22 mouse cellular contexts compared by ENCODE assay signal in the genomic region with DNA sequence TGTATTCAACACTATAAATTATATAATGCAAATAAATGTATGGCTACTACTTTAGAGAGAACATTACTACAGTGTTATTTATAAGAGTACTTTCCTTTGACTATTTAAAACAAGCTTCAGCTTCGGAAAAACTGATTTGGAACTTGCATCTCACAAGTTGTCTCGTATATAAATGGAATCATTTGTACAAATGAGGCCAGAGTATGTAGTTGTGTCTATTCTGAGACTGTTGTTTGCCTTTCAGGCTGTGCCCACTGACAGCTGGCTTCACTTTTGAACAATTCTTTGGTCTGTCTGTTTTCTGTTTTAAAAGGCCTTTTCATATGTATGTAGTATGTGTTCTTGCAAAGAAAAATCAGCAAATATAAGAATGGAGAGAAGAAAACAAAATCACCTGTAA.
"Had no signal": no experiment of that assay in that cellular context is flagged by ENCODE, and none has a peak within 500 bp of the region (broad histone marks: within the 10 kb centered on the region; RNA-seq: fewer than 3 reads in every experiment).

No protein-coding gene starts in this region.

- H3K36me3 ChIP-seq: heart, embryonic 13.5 days; heart, embryonic 15.5 days; hindbrain, embryonic 13.5 days; hindbrain, embryonic 15.5 days; intestine, embryonic 15.5 days; limb, embryonic 10.5 days; limb, embryonic 12.5 days; liver, embryonic 13.5 days had no signal

- H3K4me1 ChIP-seq: hindbrain, embryonic 13.5 days; hindbrain, embryonic 15.5 days; intestine, embryonic 15.5 days; limb, embryonic 10.5 days; limb, embryonic 12.5 days had no signal

- H3K9ac ChIP-seq: heart, embryonic 13.5 days; heart, embryonic 15.5 days; hindbrain, embryonic 13.5 days; hindbrain, embryonic 15.5 days; intestine, embryonic 15.5 days; limb, embryonic 12.5 days; liver, embryonic 13.5 days had no signal

- H3K9me3 ChIP-seq: heart, embryonic 13.5 days; heart, embryonic 15.5 days; hindbrain, embryonic 13.5 days; hindbrain, embryonic 15.5 days; intestine, embryonic 15.5 days; limb, embryonic 10.5 days; limb, embryonic 12.5 days; liver, embryonic 13.5 days had no signal

- H3K4me3 ChIP-seq: heart, embryonic 13.5 days; heart, embryonic 15.5 days; hindbrain, embryonic 13.5 days; hindbrain, embryonic 15.5 days; intestine, embryonic 15.5 days; layer of hippocampus, adult 2 months; left cerebral cortex, adult 2 months; limb, embryonic 10.5 days; limb, embryonic 12.5 days; liver, embryonic 13.5 days had no signal

- DNase-seq: gastrocnemius, postnatal 14 days; gastrocnemius, postnatal 36 days; heart, postnatal 14 days; kidney, adult 18-20 months; kidney, adult 8-10 months; kidney, postnatal 10 days; kidney, postnatal 25 days; kidney, postnatal 4 days; liver; liver, embryonic 13.5 days had no signal

- H3K27me3 ChIP-seq: heart, embryonic 13.5 days; heart, embryonic 15.5 days; hindbrain, embryonic 13.5 days; hindbrain, embryonic 15.5 days; intestine, embryonic 15.5 days; limb, embryonic 12.5 days; liver, embryonic 13.5 days had no signal

- H3K27ac ChIP-seq: heart, embryonic 13.5 days; heart, embryonic 15.5 days; hindbrain, embryonic 13.5 days; hindbrain, embryonic 15.5 days; intestine, embryonic 15.5 days; layer of hippocampus, adult 2 months; left cerebral cortex, adult 2 months; limb, embryonic 10.5 days; limb, embryonic 12.5 days; liver, embryonic 13.5 days had no signal

- ATAC-seq: inflammation-experienced regulatory T-cells, adult 6 months; intestine, embryonic 15.5 days had no signal

- H3K4me2 ChIP-seq: heart, embryonic 11.5 days; heart, embryonic 15.5 days; hindbrain, embryonic 13.5 days; hindbrain, embryonic 15.5 days; intestine, embryonic 15.5 days; limb, embryonic 12.5 days; liver, embryonic 11.5 days; liver, embryonic 13.5 days had no signal
